Mouse (Mus musculus) lung, adult 2 months (tissue): ENCODE measurements around the gene Fhl3.

Source experiments
- CTCF ChIP-seq: fragments of 200-500 bp; IDR thresholded peaks from 2 replicates; pipeline ENCODE4 v1.5.1; 2011; ENCODE audit warnings: mild to moderate bottlenecking, low read length, control low read depth; ENCODE audit not compliant: insufficient read depth
- POLR2A ChIP-seq: fragments of 200-500 bp; IDR thresholded peaks from 2 replicates; pipeline ENCODE4 v1.6.1; 2011; ENCODE audit warnings: low read depth, mild to moderate bottlenecking, control low read depth, low read length, borderline replicate concordance; ENCODE audit errors: extremely low read depth

- TF ChIP-seq CTCF (no peak), POLR2A (peak; percentile 8; the same call in 1 of the 2 replicates)
Observed at GRCm38 (mm10) chr4:124704797-124705474, 4.4 kb downstream of the Fhl3 start.
